15 mouse cellular contexts compared by ENCODE assay signal in genomic region chr1:64319155-64319582, GRCm38 (mm10).
A peak's percentile ranks its signal among the peaks of the same experiment; 100 is the strongest.
DNase-seq lines count a peak whose midpoint lies in the region; TF ChIP-seq lines count a peak whose summit lies in the region.
"Had no signal": no experiment of that assay in that cellular context is flagged by ENCODE, and none has a peak within 500 bp of the region (broad histone marks: within the 10 kb centered on the region; RNA-seq: fewer than 3 reads in every experiment).

No protein-coding gene starts in this region.

- H3K4me2 ChIP-seq in myocyte (ENCODE audit: low read depth) = no peak overlapping the region
- H3K4me2 ChIP-seq: forebrain, embryonic 15.5 days; heart, embryonic 12.5 days had no signal

- H3K4me3 ChIP-seq in myocyte = no peak overlapping the region
- H3K4me3 ChIP-seq: forebrain, embryonic 15.5 days; heart, adult 2 months; heart, embryonic 12.5 days had no signal

- peak; percentile 30 to 67 for DNase-seq in adrenal gland, adult (ENCODE audit: inconsistent age in 2 of 2, low spot score in 1 of 2)
- DNase-seq in adrenal gland, postnatal 10 days = no peak
- DNase-seq in heart, adult 11 months = peak; percentile 54
- no peak for DNase-seq in heart, adult 8-10 months (ENCODE audit: low spot score)
- DNase-seq in 3T3-L1 (ENCODE audit: low read depth, low spot score) (peak; percentile 26), MN1 (ENCODE audit: low spot score) (no peak)
- DNase-seq: adrenal gland, adult 2 months; adrenal gland, postnatal 36 days; gastrocnemius, postnatal 10 days; heart, adult 2 months; kidney, adult 11 months; kidney, adult 9 months had no signal

- H3K27me3 ChIP-seq in myocyte (ENCODE audit: control insufficient read depth, insufficient read depth, insufficient read length) = no peaks in the 10 kb centered on the region
- H3K27me3 ChIP-seq: forebrain, embryonic 15.5 days; heart, embryonic 12.5 days had no signal

- no peaks in the 10 kb centered on the region for H3K79me2 ChIP-seq in myocyte (ENCODE audit: control insufficient read depth, insufficient read depth)

- no peak overlapping the region for H3ac ChIP-seq in myocyte (ENCODE audit: control insufficient read depth, insufficient read length)

- no peak for TF ChIP-seq POLR2A in myocyte (IDR thresholded peaks at IDR 0.05; ENCODE audit: insufficient read length, low read depth)

- H3K36me3 ChIP-seq in myocyte (ENCODE audit: control insufficient read depth, insufficient read depth) = no peaks in the 10 kb centered on the region
- H3K36me3 ChIP-seq: forebrain, embryonic 15.5 days; heart, embryonic 12.5 days had no signal

TF ChIP-seq in myocyte, 11 proteins besides CTCF, POLR2A, EP300 and RAD21:
- TF ChIP-seq USF1 (IDR thresholded peaks at IDR 0.05; ENCODE audit: low read depth) = peak; percentile 78
- no peak for TF ChIP-seq CEBPB (IDR thresholded peaks at IDR 0.05; ENCODE audit: insufficient read depth, poor library complexity, severe bottlenecking)

Comparison
In these comparisons a context has a peak if more than half of its experiments do, and no peak if none do; other contexts are left out.
1. DNase-seq: peak in adrenal gland, adult (2 of 2), heart, adult 11 months (single experiment) and 3T3-L1 (single experiment); none in adrenal gland, postnatal 10 days (single experiment), heart, adult 8-10 months (single experiment) and MN1 (single experiment).